Mouse (Mus musculus): ENCODE measurements around the gene Gm21760.
"Not testable (repeated sequence)": the region's sequence is repeated elsewhere in the genome, so short reads cannot be mapped to it uniquely, and the experiment has no call there.

Gm21760 gene

GRCm38 (mm10) chrY:80133479-80133878, at the start of gene Gm21760:
TSS of gene Gm21760 (plus strand) at chrY:80133779.
- not testable (repeated sequence) for DNase-seq (ENCODE audit: inconsistent age in 2 of 2, low spot score in 1 of 2)

Data from adrenal gland, adult (tissue).